Mouse (Mus musculus): ENCODE data around the gene Ntrk3.

Ntrk3 gene

GRCm38 (mm10) chr7:78179996-78180665 is 557.7 kb downstream of the Ntrk3 start:
- no peak for DNase-seq

GRCm38 (mm10) chr7:78172267-78172955 is 565.4 kb downstream of the Ntrk3 start:
- no peak for DNase-seq

DNA sequence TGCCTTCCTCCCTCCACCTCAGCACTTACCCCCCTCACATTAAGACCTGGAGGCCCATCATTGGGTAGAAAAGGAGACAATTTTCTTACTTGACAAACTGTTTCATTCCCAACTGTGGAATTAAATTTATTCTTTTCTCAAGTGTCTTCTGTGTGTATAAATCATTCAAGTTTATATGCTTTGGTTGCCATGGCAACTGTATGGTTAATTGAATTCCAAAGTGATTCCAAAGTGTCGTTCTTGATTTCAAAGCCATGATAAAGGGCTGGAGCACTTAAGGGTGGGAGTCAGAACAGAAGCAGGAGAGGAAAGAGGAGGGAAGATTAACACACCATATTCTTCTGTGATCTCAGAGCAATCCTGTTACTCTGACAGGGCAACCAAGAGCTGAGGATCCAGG is 572.3 kb downstream of the Ntrk3 start:
- DNase-seq: no peak

GRCm38 (mm10) chr7:78157946-78158345 is 579.9 kb downstream of the Ntrk3 start:
- no peak for DNase-seq

DNA sequence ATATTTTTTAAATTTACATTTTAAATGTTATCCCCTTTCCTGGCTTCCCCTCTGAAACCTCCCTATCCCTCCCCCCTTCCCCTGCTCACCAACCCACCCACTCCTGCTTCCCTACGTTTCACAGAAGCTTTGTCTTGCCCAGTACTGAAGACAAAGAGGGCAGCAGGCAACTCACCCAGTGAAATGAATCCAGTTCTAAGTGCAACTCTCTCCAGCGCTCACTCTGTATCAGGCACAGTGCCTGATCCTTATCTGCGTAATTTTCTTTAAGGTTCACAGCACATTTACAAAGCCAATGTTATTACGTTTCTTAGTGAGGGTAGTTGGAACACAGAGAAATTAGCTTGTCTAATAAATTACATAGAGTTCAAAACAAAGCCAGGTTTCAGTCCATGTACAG is 592.6 kb downstream of the Ntrk3 start:
- no peak for DNase-seq

DNA sequence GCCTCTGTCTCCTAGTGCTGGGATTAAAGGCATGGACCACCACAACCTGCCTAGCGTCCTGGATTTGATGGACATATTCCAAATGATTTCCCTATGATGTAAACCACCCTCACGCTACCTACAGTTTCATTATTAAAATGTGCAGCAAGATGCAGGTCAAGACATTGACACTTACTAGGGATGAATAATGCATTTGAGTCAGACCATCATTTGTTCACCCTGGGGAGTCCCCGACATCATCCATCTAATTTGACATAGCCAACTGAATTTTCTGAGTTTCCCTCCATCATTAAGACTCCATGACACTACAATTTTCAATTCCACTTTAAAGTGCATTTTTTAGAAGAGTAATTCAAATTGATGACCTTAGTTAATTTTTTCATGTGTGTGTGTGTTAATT is 593.0 kb downstream of the Ntrk3 start:
- DNase-seq: no peak

DNA sequence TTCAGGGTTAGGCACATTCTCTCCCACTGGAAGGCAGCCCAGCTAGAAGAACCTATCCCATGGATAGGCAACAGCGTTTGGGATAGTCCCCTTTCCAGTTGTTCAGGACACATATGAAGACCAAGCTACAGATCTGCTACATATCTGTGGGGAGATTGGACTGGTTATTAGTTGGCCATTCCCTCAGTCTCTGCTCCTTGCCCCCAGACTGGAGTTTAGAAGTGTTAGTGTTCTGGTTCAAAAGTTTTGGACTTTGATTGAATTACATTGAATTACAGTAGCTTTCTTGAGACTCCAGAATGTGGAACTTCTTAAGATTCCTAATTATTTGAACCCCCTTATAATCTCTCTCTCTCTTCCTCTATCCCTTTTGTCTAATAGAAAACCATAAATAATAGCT is 607.8 kb downstream of the Ntrk3 start:
- DNase-seq: no peak

Data from lung, postnatal 36 days (tissue).